Mouse (Mus musculus): ENCODE results near the gene Babam2.

Gene Babam2

GRCm38 (mm10) chr5:31741931-31742330 is 44.4 kb downstream of the Babam2 start:
- H3K36me3 ChIP-seq (ENCODE audit: control insufficient read depth, insufficient read depth, low read length, poor library complexity, severe bottlenecking), result no peaks in the 10 kb centered on the region; the same call in 1 of the 2 replicates
- no peak for DNase-seq (ENCODE audit: low read depth, low spot score)
- no peaks in the 10 kb centered on the region for H3K27me3 ChIP-seq (ENCODE audit: control insufficient read depth, insufficient read depth, low read length, poor library complexity, severe bottlenecking)

DNA sequence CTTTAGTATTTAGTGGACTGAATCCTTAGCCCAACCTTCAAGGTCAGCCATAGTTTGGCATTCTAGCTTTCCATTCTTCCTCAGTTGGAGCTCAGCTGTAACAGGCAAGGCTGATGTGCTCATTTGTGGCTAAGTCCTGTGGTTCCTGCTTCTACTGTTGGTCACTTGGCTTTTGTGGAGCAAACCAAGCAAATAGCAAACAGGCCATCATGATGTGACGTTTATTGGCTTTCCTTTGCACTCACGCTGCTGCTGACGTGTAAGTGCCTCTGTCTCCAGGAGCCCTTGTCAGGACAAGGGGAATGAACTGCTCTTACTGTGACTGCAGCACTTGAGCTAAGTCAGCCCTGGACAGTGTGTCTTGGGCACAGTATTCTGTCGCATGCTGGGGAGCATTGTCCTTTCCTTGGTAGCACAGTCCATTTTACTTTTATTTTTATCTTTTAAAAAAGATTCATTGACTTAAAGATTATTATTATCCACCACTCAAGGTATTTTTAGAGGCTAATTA is 45.1 kb downstream of the Babam2 start:
- Histone ChIP-seq H3K27me3 (ENCODE audit: control insufficient read depth, insufficient read depth, low read length, poor library complexity, severe bottlenecking) (no peaks in the 10 kb centered on the region), H3K36me3 (ENCODE audit: control insufficient read depth, insufficient read depth, low read length, poor library complexity, severe bottlenecking) (no peaks in the 10 kb centered on the region; the same call in 1 of the 2 replicates)
- no peak for DNase-seq (ENCODE audit: low read depth, low spot score)

GRCm38 (mm10) chr5:31749401-31749800 is 51.9 kb downstream of the Babam2 start:
- H3K36me3 ChIP-seq (ENCODE audit: control insufficient read depth, insufficient read depth, low read length, poor library complexity, severe bottlenecking), result no peaks in the 10 kb centered on the region
- no peaks in the 10 kb centered on the region for H3K27me3 ChIP-seq (ENCODE audit: control insufficient read depth, insufficient read depth, low read length, poor library complexity, severe bottlenecking)
- no peak for DNase-seq (ENCODE audit: low read depth, low spot score)

DNA sequence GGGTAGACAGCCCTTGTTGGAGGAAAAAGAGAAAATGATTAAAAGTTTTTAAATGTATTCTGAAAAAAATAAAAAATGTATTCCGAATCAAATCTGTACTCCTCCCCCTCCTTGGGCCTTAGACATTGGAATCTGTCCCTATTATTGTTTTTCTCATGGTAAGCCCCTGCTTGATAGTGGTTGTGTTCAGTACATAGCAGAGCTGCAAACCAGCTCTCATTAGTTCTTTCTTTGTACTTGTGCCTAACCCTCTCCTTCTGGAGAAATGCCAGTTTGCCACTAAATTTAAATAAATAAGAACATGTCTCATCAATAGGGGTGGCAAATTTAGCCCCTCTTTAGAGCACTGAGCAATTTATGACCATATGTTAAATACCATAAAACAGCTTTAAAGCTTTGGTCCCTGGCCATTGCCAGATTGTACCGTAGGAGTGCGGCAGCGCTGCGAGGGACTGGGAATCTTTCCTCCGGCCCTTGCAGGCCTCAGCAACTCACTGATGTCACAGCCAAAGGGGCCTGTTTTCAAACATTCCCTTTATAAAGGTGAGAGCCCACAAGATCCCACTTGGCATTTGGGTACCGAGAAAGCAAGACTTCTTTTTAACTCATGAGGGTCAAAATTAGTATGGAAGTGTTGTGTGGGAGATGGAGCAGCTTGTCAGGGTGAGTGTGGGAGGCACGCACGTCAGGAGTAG is 52.9 kb downstream of the Babam2 start:
- DNase-seq (ENCODE audit: low read depth, low spot score), result no peak
- Histone ChIP-seq H3K27me3 (ENCODE audit: control insufficient read depth, insufficient read depth, low read length, poor library complexity, severe bottlenecking) (no peaks in the 10 kb centered on the region), H3K36me3 (ENCODE audit: control insufficient read depth, insufficient read depth, low read length, poor library complexity, severe bottlenecking) (no peaks in the 10 kb centered on the region)

GRCm38 (mm10) chr5:31750955-31751354 is 53.5 kb downstream of the Babam2 start:
- H3K27me3 ChIP-seq (ENCODE audit: control insufficient read depth, insufficient read depth, low read length, poor library complexity, severe bottlenecking), result no peaks in the 10 kb centered on the region
- H3K36me3 ChIP-seq (ENCODE audit: control insufficient read depth, insufficient read depth, low read length, poor library complexity, severe bottlenecking), result no peaks in the 10 kb centered on the region
- DNase-seq (ENCODE audit: low read depth, low spot score), result no peak

- Histone ChIP-seq H3K36me3 (ENCODE audit: control insufficient read depth, insufficient read depth, low read length, poor library complexity, severe bottlenecking) (no peaks in the 10 kb centered on the region), H3K27me3 (ENCODE audit: control insufficient read depth, insufficient read depth, low read length, poor library complexity, severe bottlenecking) (no peaks in the 10 kb centered on the region)
- peak; percentile 8 for DNase-seq (ENCODE audit: low read depth, low spot score)
These were observed 57.1 kb downstream of the Babam2 start for GRCm38 (mm10) chr5:31754634-31755033.

DNA sequence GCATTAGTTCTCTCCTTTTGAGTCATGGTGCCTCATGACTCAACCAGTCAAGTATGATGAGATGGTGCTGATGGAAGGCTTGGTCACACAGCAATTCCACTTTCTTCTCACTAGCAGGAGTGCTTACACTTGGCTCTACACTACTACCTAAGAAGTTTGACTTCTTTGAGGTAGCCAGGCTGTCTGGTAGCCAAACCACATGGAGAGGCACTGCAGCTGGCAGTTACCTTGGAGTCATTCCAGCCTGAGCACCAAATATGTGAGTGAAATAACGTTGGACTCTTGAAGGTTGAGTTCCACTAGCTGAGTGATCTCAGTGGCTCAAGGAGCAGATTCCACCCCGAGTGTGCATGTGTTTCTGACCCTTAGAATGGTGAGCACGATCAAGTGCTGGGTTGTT is 57.8 kb downstream of the Babam2 start:
- no peaks in the 10 kb centered on the region for H3K27me3 ChIP-seq (ENCODE audit: control insufficient read depth, insufficient read depth, low read length, poor library complexity, severe bottlenecking)
- no peaks in the 10 kb centered on the region for H3K36me3 ChIP-seq (ENCODE audit: control insufficient read depth, insufficient read depth, low read length, poor library complexity, severe bottlenecking)
- no peak for DNase-seq (ENCODE audit: low read depth, low spot score)

GRCm38 (mm10) chr5:31758310-31759091 is 61.0 kb downstream of the Babam2 start:
- DNase-seq (ENCODE audit: low read depth, low spot score), result no peak
- no peaks in the 10 kb centered on the region for H3K27me3 ChIP-seq (ENCODE audit: control insufficient read depth, insufficient read depth, low read length, poor library complexity, severe bottlenecking)

DNA sequence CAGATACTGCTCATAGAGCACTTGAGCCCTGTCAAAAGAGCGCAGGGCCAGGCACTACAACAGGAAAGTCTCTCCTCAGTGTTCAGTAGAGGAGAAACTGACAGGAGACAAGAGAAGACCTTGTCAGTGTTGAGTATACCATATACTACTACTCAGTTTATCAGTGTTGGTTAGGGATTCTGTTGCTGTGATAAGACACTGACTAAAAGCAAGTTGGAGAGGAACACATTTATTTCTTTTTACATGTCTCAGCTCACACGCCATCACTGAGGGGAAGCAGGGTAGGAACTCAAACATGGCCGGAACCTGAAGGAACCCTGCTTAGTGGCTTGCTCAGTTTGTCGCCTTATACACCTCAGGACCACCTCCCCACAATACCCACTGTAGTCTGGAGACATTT is 64.4 kb downstream of the Babam2 start:
- H3K36me3 ChIP-seq (ENCODE audit: control insufficient read depth, insufficient read depth, low read length, poor library complexity, severe bottlenecking), result no peaks in the 10 kb centered on the region

More at GRCm38 (mm10) chr5:31758310-31759091, 61.0 kb downstream of the Babam2 start:
- H3K36me3 ChIP-seq (ENCODE audit: control insufficient read depth, insufficient read depth, low read length, poor library complexity, severe bottlenecking), result no peaks in the 10 kb centered on the region

DNA sequence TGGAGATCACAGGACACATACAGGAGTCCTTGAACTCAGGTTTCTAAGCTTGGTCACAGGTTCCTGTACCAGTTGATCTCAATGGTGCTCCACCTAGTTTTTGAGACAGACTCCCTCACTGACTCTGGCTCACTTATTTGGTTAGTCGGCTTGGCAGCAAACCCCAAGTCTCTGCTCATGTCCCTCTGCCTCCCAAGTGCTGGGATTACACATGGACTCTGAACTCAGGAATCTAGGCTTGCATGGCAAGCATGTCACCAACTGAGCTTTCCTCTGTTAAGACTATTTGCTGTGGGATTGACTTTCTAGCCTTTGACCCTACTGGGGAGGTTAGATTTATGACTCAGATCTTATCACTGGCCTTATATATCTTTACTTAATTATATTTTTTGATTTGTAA is 65.3 kb downstream of the Babam2 start:
- H3K27me3 ChIP-seq (ENCODE audit: control insufficient read depth, insufficient read depth, low read length, poor library complexity, severe bottlenecking), result no peaks in the 10 kb centered on the region
- no peaks in the 10 kb centered on the region for H3K36me3 ChIP-seq (ENCODE audit: control insufficient read depth, insufficient read depth, low read length, poor library complexity, severe bottlenecking)
- DNase-seq (ENCODE audit: low read depth, low spot score), result no peak

More for the DNA sequence above, 64.4 kb downstream of the Babam2 start:
- no peak for DNase-seq (ENCODE audit: low read depth, low spot score)
- no peaks in the 10 kb centered on the region for H3K27me3 ChIP-seq (ENCODE audit: control insufficient read depth, insufficient read depth, low read length, poor library complexity, severe bottlenecking)

- Histone ChIP-seq H3K27me3 (ENCODE audit: control insufficient read depth, insufficient read depth, low read length, poor library complexity, severe bottlenecking) (no peaks in the 10 kb centered on the region), H3K36me3 (ENCODE audit: control insufficient read depth, insufficient read depth, low read length, poor library complexity, severe bottlenecking) (no peaks in the 10 kb centered on the region)
- no peak for DNase-seq (ENCODE audit: low read depth, low spot score)
These were observed 68.3 kb downstream of the Babam2 start for GRCm38 (mm10) chr5:31765824-31766223.

DNA sequence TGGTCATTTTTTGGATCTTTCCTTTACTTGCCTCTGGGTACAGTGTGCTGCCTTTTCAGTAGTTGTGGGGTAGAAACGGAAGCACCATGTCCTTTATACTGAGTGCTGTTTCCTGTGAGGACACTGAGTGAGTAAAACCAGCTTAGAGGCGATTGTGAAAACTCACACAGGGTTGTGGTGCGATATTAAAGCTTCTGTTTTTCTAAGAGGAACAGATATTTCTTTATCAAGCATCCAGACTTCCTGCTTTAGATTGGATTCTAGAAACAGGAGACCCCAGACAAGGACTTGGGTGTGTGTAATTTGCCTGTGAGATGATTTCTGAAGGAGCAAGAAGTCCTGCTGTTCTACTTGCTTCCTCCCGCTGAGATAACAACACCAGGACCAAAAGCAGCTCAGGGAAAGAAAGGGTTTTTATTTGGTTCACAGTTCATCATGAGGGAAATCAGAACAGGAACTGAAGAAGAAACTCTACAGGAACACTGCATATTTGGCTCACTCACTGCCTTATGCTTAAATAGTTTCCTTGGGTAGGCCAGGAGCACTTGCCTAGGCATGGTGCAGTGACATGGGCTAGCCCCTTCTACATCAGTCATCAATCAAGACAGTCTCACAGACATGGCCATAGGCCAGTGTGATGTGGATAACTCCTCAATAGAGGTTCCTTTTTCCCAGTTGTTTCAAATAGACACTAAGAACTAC is 69.5 kb downstream of the Babam2 start:
- Histone ChIP-seq H3K27me3 (ENCODE audit: control insufficient read depth, insufficient read depth, low read length, poor library complexity, severe bottlenecking) (no peaks in the 10 kb centered on the region), H3K36me3 (ENCODE audit: control insufficient read depth, insufficient read depth, low read length, poor library complexity, severe bottlenecking) (no peaks in the 10 kb centered on the region)
- peak; percentile 33 for DNase-seq (ENCODE audit: low read depth, low spot score)

- DNase-seq (ENCODE audit: low read depth, low spot score), result no peak
- no peaks in the 10 kb centered on the region for H3K27me3 ChIP-seq (ENCODE audit: control insufficient read depth, insufficient read depth, low read length, poor library complexity, severe bottlenecking)
- H3K36me3 ChIP-seq (ENCODE audit: control insufficient read depth, insufficient read depth, low read length, poor library complexity, severe bottlenecking), result no peaks in the 10 kb centered on the region
These were observed 74.0 kb downstream of the Babam2 start for GRCm38 (mm10) chr5:31771486-31771885.

DNA sequence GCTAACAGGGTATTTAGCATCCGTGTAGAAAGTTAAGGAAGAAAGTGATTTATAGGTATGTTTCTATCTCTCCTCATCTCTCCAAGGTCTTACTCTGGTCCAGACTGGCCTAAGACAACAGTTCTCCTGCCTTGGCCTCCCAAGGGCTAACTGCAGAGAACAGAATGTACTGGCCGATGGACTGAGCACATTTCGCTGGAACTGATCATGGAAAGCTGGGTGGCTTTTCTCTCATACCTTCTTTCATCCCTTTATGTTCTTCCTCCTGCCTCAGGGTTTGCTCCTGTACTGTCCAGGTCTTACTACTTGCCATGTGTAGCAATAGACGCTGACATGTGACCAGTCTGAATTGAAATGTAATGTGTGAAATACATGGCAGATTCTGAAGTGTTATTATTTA is 74.4 kb downstream of the Babam2 start:
- Histone ChIP-seq H3K27me3 (ENCODE audit: control insufficient read depth, insufficient read depth, low read length, poor library complexity, severe bottlenecking) (no peaks in the 10 kb centered on the region), H3K36me3 (ENCODE audit: control insufficient read depth, insufficient read depth, low read length, poor library complexity, severe bottlenecking) (no peaks in the 10 kb centered on the region)
- DNase-seq (ENCODE audit: low read depth, low spot score), result no peak

DNA sequence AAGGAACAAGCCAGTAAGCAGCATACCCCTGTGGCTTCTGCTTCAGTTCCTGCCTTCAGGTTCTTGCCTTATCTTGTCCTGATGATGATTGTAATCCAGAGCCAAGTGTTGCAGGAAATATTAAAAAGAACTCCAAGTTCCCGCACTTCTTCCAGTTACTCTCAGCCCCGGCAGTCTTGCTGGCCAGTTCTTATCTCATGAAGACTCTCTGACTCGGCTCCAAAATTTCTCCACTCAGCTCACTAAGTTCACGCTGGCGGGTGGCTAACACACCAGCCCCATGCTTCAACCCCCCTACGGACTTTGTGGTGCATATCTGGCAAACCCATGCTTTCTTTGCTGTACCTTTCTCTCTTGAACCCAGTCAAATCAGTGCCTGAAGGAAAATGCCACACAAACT is 77.5 kb downstream of the Babam2 start:
- H3K27me3 ChIP-seq (ENCODE audit: control insufficient read depth, insufficient read depth, low read length, poor library complexity, severe bottlenecking), result no peaks in the 10 kb centered on the region
- no peaks in the 10 kb centered on the region for H3K36me3 ChIP-seq (ENCODE audit: control insufficient read depth, insufficient read depth, low read length, poor library complexity, severe bottlenecking)
- no peak for DNase-seq (ENCODE audit: low read depth, low spot score)
